Mouse (Mus musculus) spleen, adult 18-20 months (tissue): ENCODE data around the gene Zfp433.
"Not testable (repeated sequence)": the region's sequence is repeated elsewhere in the genome, so short reads cannot be mapped to it uniquely, and the experiment has no call there.

Experiments
- DNase-seq, 2 experiments: peaks; one replicate each; pipeline ENCODE4 v3.0.0; 2022; ENCODE audit warnings: mixed read lengths in 2 of 2

The Zfp433 gene

GRCm38 (mm10) chr10:81704531-81705301 is at the start of gene Zfp433:
Zfp433 (plus strand) TSS chr10:81704825.
- DNase-seq, result not testable (repeated sequence)

GRCm38 (mm10) chr10:81655178-81655577 is 49.4 kb upstream of the Zfp433 start:
- no peak for DNase-seq

GRCm38 (mm10) chr10:81656174-81656573 is 48.5 kb upstream of the Zfp433 start:
- no peak for DNase-seq

GRCm38 (mm10) chr10:81687114-81687513 is 17.5 kb upstream of the Zfp433 start:
- not testable (repeated sequence) for DNase-seq

GRCm38 (mm10) chr10:81770506-81771403 is 66.1 kb downstream of the Zfp433 start, which contains the start of gene Gm3055:
Gm3055 (minus strand) TSS chr10:81771161.
- DNase-seq, result not testable (repeated sequence)

- DNase-seq, result not testable (repeated sequence)
These were observed 66.8 kb downstream of the Zfp433 start for GRCm38 (mm10) chr10:81771404-81771777.
